Mouse (Mus musculus): ENCODE measurements around the gene Cerk. TPM values are rescaled to one million over a fixed set of nuclear protein-coding genes. Genes with fewer than 3 reads are reported as not detected.
"Not testable (repeated sequence)": the region's sequence is repeated elsewhere in the genome, so short reads cannot be mapped to it uniquely, and the experiment has no call there.

Cerk gene
- polyA plus RNA-seq, 1 experiment from 2014 or later = 9.4 TPM

DNA sequence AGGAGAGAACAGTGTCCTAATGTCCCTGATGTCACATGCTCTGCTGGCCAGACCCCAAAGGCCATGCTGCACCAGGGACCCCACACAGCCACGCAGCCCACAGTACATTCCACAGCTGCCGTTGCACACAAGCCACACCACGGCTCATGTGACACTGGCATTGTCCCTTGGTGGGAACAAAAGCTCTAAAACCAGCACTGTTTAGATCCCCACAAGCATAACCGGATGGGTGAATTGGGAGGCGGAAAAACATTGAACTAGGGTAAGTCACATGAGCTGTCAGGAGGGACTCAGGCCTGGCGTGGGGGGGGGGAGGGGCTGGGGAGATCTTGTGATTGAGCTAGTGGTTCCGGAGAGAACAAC lies 17.5 kb downstream of the Cerk start:
- H3K4me3 ChIP-seq (replicated peaks; ENCODE audit: low read depth, low read length) = no peak overlapping the region
- peaks cover 30% of the 10 kb centered on the region for H3K4me1 ChIP-seq (replicated peaks; ENCODE audit: insufficient read depth, low read length)
- no peaks in the 10 kb centered on the region for H3K36me3 ChIP-seq (ENCODE audit: insufficient read depth, low read length)
- no peaks in the 10 kb centered on the region for H3K9me3 ChIP-seq (replicated peaks; ENCODE audit: low read length)
- H3K27ac ChIP-seq = peak overlapping the region; percentile 76
- WGBS = 13% methylated on average over 7 of the region's 7 CpGs
- no peak for TF ChIP-seq CTCF (IDR thresholded peaks at IDR 0.05; ENCODE audit: low read depth)
- H3K27me3 ChIP-seq (ENCODE audit: insufficient read depth, low read length) = no peaks in the 10 kb centered on the region
- H3K9ac ChIP-seq (ENCODE audit: low read depth, low read length) = peak overlapping the region; percentile 23; the same call in 1 of the 2 replicates
- no peak overlapping the region for H3K4me2 ChIP-seq (ENCODE audit: low read length)
- ATAC-seq (replicated peaks; ENCODE audit: low FRiP score, low read depth) (peak; percentile 42), DNase-seq (ENCODE audit: low spot score) (peak; percentile 65)

DNA sequence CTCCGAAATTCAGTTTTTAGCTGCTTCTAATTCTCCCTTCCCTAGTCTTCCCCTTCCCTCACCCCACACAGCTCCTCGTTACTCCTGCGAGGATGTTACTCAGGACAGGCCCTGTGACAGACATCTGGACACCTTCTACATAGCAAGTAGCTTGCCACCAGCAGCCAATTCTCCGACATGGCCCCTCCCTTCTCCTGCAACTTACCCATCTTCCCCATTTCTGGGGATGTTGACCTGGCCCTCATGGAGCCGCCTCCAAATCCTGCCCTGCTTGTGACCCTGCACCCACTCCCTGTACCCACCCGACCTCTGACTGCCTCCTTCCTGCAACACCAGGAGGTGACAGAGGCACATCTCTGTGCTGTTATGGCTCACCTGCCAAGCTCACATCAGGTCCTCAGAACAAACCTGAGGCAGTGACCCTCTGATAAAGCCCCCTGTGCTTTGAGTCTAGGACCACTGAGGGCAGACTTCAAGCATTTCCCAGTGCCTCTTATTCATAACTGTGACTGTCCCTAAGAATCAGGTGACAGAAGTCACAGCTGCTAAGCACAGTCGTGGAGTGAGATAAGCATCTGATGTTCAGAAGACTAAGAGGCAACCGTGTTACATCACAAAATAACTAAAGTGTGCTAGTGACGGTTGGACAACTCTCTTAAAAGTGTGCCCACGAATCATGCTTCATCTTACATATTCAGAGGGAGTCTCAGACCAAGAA lies 18.0 kb downstream of the Cerk start:
- DNase-seq (ENCODE audit: low spot score) (no peak), ATAC-seq (replicated peaks; ENCODE audit: low FRiP score, low read depth) (no peak)
- TF ChIP-seq CTCF (IDR thresholded peaks at IDR 0.05; ENCODE audit: low read depth) = no peak
- Histone ChIP-seq H3K9ac (ENCODE audit: low read depth, low read length) (peak overlapping the region; percentile 23; the same call in 1 of the 2 replicates), H3K9me3 (replicated peaks; ENCODE audit: low read length) (no peaks in the 10 kb centered on the region), H3K27ac (peak overlapping the region; percentile 76), H3K4me3 (replicated peaks; ENCODE audit: low read depth, low read length) (no peak overlapping the region), H3K4me2 (ENCODE audit: low read length) (no peak overlapping the region), H3K4me1 (replicated peaks; ENCODE audit: insufficient read depth, low read length) (peaks cover 24% of the 10 kb centered on the region), H3K36me3 (ENCODE audit: insufficient read depth, low read length) (no peaks in the 10 kb centered on the region), H3K27me3 (ENCODE audit: insufficient read depth, low read length) (no peaks in the 10 kb centered on the region)
- 60% methylated on average over 10 of the region's 10 CpGs for WGBS

DNA sequence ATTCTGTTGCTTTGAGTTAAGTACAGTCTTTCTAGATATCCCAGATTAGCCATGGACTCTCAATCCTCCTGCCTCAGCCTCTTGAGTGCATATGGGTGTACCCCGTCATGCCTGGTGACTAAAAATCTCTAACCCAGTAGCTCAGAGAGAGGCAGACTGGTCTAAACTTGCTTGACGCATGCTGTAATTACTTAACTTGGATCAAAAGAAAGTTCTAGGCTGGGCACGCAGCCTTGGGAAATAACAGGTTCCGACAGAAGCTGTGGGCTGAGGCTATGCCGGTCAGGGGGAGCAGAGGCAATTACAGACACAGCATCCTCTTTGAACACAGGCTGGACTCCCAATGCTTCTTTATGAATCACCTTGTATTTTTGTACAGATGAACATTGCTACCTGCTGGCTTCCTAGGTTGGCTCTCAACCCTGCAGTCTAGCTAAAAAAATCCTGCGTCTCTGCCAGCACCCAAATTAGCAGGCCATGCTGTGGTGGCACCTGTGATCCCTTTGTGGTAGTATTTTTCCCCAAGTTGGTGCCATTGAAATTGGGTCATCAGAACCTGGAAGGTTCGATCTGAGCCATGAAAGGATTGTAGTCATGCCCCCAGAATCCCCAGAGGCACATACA lies 18.8 kb downstream of the Cerk start:
- ATAC-seq (replicated peaks; ENCODE audit: low FRiP score, low read depth) (no peak), DNase-seq (ENCODE audit: low spot score) (no peak)
- H3K4me3 ChIP-seq (replicated peaks; ENCODE audit: low read depth, low read length) = no peak overlapping the region
- H3K36me3 ChIP-seq (ENCODE audit: insufficient read depth, low read length) = no peaks in the 10 kb centered on the region
- H3K9me3 ChIP-seq (replicated peaks; ENCODE audit: low read length) = no peaks in the 10 kb centered on the region
- WGBS = 89% methylated on average over 7 of the region's 7 CpGs
- no peak overlapping the region for H3K27ac ChIP-seq
- no peak overlapping the region for H3K4me2 ChIP-seq (ENCODE audit: low read length)
- TF ChIP-seq CTCF (IDR thresholded peaks at IDR 0.05; ENCODE audit: low read depth) = no peak
- no peak overlapping the region for H3K9ac ChIP-seq (ENCODE audit: low read depth, low read length)
- H3K4me1 ChIP-seq (replicated peaks; ENCODE audit: insufficient read depth, low read length) = peaks cover 21% of the 10 kb centered on the region
- no peaks in the 10 kb centered on the region for H3K27me3 ChIP-seq (ENCODE audit: insufficient read depth, low read length)

DNA sequence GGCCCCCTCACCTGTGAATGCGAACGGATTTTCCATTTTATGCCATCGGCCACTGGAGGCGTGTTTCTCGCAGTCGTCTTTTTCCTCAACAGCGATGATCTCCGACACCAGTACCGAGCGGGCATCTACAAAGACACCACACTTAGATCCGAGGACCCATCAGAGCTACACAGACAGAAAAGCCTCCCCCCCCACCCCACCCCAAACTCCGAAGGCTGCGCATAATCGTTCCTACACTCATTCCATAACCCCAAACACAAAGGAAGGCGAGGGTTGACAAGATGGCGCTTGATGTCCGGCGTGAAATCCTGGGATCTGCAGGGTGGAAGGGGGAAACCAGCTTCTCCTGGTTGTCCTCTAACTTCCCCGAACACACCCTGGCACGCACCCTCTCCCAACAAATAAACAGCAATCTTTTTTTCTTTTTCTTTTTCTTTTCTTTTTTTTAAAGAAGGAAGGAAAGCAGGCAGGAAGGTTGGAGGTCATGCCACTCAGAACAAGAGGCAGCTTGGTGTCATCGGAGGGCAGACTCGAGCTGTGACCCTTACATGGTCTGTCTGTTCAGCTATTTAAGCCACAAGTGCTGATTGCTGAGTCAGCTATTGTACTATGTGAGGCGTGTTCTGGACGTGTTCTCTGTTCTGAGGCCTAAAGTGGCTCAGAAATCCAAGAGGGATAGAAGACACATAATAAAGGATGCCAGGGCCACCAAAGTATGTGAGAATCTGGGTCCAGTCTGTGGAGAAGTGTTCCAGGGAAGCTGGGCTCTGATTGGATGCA lies 19.9 kb downstream of the Cerk start:
- Histone ChIP-seq H3K9me3 (replicated peaks; ENCODE audit: low read length) (no peaks in the 10 kb centered on the region), H3K4me1 (replicated peaks; ENCODE audit: insufficient read depth, low read length) (peaks cover 17% of the 10 kb centered on the region), H3K4me2 (ENCODE audit: low read length) (no peak overlapping the region), H3K4me3 (replicated peaks; ENCODE audit: low read depth, low read length) (no peak overlapping the region), H3K27me3 (ENCODE audit: insufficient read depth, low read length) (no peaks in the 10 kb centered on the region), H3K27ac (no peak overlapping the region), H3K9ac (ENCODE audit: low read depth, low read length) (no peak overlapping the region), H3K36me3 (ENCODE audit: insufficient read depth, low read length) (no peaks in the 10 kb centered on the region)
- TF ChIP-seq CTCF (IDR thresholded peaks at IDR 0.05; ENCODE audit: low read depth) = no peak
- ATAC-seq (replicated peaks; ENCODE audit: low FRiP score, low read depth) = no peak
- no peak for DNase-seq (ENCODE audit: low spot score)
- 91% methylated on average over 24 of the region's 24 CpGs for WGBS

DNA sequence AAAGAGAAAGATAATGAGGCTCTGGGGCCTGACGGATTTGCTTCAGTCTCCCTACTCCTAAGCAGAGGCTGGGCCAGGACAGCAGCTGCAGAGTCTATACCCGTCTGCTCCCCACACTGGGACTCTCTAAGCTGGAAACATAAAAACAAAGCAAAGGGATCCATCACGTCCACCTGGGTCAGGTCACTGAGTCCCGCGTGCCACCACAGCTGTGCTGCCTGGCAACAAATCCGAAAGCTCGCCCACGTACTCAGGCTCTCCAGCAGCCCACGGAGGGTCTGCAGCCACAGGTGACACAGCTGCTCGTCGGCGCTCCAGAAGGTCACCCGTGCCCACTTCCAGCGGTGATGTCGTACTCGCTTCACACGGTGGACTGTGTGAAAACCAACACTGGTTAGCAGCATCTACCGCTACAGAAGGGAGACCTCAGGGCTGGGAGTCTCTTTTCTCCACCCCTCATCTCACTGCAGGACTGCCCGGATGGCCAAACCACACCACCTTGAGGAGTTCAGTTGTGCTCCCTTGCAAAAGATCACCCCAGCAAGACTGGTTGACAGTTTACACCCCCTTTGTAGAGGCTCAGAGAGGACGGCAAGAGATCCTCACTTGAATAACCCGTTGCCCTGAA lies 21.1 kb downstream of the Cerk start:
- H3K27ac ChIP-seq = no peak overlapping the region
- H3K27me3 ChIP-seq (ENCODE audit: insufficient read depth, low read length) = no peaks in the 10 kb centered on the region
- H3K36me3 ChIP-seq (ENCODE audit: insufficient read depth, low read length) = no peaks in the 10 kb centered on the region
- 61% methylated on average over 21 of the region's 21 CpGs for WGBS
- peaks cover 17% of the 10 kb centered on the region for H3K4me1 ChIP-seq (replicated peaks; ENCODE audit: insufficient read depth, low read length)
- H3K9me3 ChIP-seq (replicated peaks; ENCODE audit: low read length) = no peaks in the 10 kb centered on the region
- no peak for DNase-seq (ENCODE audit: low spot score)
- no peak for ATAC-seq (replicated peaks; ENCODE audit: low FRiP score, low read depth)
- H3K4me2 ChIP-seq (ENCODE audit: low read length) = no peak overlapping the region
- no peak for TF ChIP-seq CTCF (IDR thresholded peaks at IDR 0.05; ENCODE audit: low read depth)
- H3K9ac ChIP-seq (ENCODE audit: low read depth, low read length) = no peak overlapping the region
- H3K4me3 ChIP-seq (replicated peaks; ENCODE audit: low read depth, low read length) = no peak overlapping the region

DNA sequence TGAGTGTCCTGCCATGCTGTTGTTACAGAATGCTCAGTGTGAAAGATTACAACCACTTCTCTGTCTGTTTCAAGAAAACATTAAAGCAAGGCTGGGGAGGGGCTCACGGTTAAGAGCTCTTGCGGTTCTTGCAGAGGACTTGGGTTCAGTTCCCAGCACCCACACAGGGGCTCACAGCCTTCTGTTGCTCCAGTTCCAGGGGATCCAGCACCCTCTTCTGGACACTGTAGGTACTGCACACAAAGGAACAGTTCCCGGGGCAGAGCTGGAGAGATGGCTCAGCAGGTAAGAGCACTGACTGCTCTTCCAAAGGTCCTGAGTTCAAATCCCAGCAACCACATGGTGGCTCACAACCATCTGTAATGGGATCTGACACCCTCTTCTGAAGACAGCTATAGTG lies 24.1 kb downstream of the Cerk start:
- TF ChIP-seq CTCF (IDR thresholded peaks at IDR 0.05; ENCODE audit: low read depth) = peak; percentile 47
- H3K9me3 ChIP-seq (replicated peaks; ENCODE audit: low read length); H3K9ac ChIP-seq (ENCODE audit: low read depth, low read length); H3K36me3 ChIP-seq (ENCODE audit: insufficient read depth, low read length); H3K27me3 ChIP-seq (ENCODE audit: insufficient read depth, low read length); ATAC-seq (replicated peaks; ENCODE audit: low FRiP score, low read depth); H3K27ac ChIP-seq; H3K4me1 ChIP-seq (replicated peaks; ENCODE audit: insufficient read depth, low read length); DNase-seq (ENCODE audit: low spot score); H3K4me3 ChIP-seq (replicated peaks; ENCODE audit: low read depth, low read length); H3K4me2 ChIP-seq (ENCODE audit: low read length): not testable (repeated sequence)
- 94% methylated on average over 3 of the region's 3 CpGs for WGBS

All from kidney, postnatal 0 days (tissue).